Mouse (Mus musculus) myocyte (in vitro differentiated cells): ENCODE measurements at regions not wholly inside any gene's neighbourhood (a gene's known extent, or its start where the extent isn't known, plus 50 kb on each side); places are given as distances from the start of the nearest gene placed in this dataset.

Experiments
- MYOG ChIP-seq, 3 experiments: IDR thresholded peaks; one replicate each; pipeline ENCODE4 v1.6.1; 2011; ENCODE audit warnings: control low read depth in 2 of 3, low read depth in 2 of 3, mild to moderate bottlenecking in 2 of 3; ENCODE audit not compliant: insufficient read length in 2 of 3, control insufficient read depth in 1 of 3, insufficient read depth in 1 of 3
- POLR2A ChIP-seq: IDR thresholded peaks from one replicate; pipeline ENCODE4 v1.6.1; 2011; ENCODE audit warnings: low read depth, mild to moderate bottlenecking, control low read depth, moderate library complexity; ENCODE audit not compliant: insufficient read length
- TCF12 ChIP-seq: IDR thresholded peaks from one replicate; pipeline ENCODE4 v1.6.1; 2011; ENCODE audit warnings: mild to moderate bottlenecking, control low read depth; ENCODE audit not compliant: poor library complexity, insufficient read depth, severe bottlenecking

- no peak for TF ChIP-seq POLR2A
- TF ChIP-seq TCF12: no peak
- no peak for TF ChIP-seq MYOG (IDR thresholded peaks at IDR 0.05; ENCODE audit: control insufficient read depth in 1 of 3, insufficient read depth in 1 of 3, insufficient read length in 2 of 3, low read depth in 2 of 3)
These were observed 469.8 kb downstream of the Bckdhb start for GRCm38 (mm10) chr9:84394536-84395314.
